Mouse (Mus musculus) olfactory bulb, adult 2 months (tissue): Measurements from ENCODE around the gene Ntrk3. TPM values are rescaled to one million over a fixed set of nuclear protein-coding genes. Genes with fewer than 3 reads are reported as not detected.

Experiments
- H3K27ac ChIP-seq: fragments of 200-500 bp; 2 replicates; pipeline ENCODE4 v1.5.1; 2012; ENCODE audit warnings: low read depth, low read length; ENCODE audit not compliant: insufficient read depth
- H3K4me1 ChIP-seq: fragments of 200-500 bp; 2 replicates; pipeline ENCODE4 v1.6.1; 2012; ENCODE audit warnings: low read length; ENCODE audit not compliant: control insufficient read depth, insufficient read depth
- H3K4me3 ChIP-seq: fragments of 200-500 bp; 2 replicates; pipeline ENCODE4 v1.5.1; 2012; ENCODE audit warnings: mild to moderate bottlenecking, low read depth, low read length, moderate library complexity; ENCODE audit not compliant: insufficient read depth
- CTCF ChIP-seq: fragments of 200-500 bp; IDR thresholded peaks from 2 replicates; pipeline ENCODE4 v1.5.1; 2012; ENCODE audit warnings: low read depth, mild to moderate bottlenecking, low read length, moderate library complexity; ENCODE audit not compliant: insufficient read depth
- POLR2A ChIP-seq: fragments of 200-500 bp; IDR thresholded peaks from 2 replicates; pipeline ENCODE4 v1.6.1; 2012; ENCODE audit warnings: mild to moderate bottlenecking, low read depth, low read length, moderate library complexity; ENCODE audit not compliant: insufficient read depth
- WGBS: fragments of 180-500 bp; shearing (Covaris S2); methylation state at CpG from one replicate; pipeline ENCODE4 v1.1.7; 2018; 5-methylcytosine and 5-hydroxymethylcytosine counted together
- polyA plus RNA-seq: library from polyadenylated mRNA; stranded (reverse); fragments of >200 nt; gene quantifications from 2 replicates; pipeline ENCODE4 v1.2.4, GENCODE M21; 2012; ENCODE audit warnings: low replicate concordance; ENCODE audit not compliant: missing spikeins, insufficient read depth, insufficient read length

The Ntrk3 gene
- polyA plus RNA-seq, 1 experiment, result 50.1 TPM

DNA sequence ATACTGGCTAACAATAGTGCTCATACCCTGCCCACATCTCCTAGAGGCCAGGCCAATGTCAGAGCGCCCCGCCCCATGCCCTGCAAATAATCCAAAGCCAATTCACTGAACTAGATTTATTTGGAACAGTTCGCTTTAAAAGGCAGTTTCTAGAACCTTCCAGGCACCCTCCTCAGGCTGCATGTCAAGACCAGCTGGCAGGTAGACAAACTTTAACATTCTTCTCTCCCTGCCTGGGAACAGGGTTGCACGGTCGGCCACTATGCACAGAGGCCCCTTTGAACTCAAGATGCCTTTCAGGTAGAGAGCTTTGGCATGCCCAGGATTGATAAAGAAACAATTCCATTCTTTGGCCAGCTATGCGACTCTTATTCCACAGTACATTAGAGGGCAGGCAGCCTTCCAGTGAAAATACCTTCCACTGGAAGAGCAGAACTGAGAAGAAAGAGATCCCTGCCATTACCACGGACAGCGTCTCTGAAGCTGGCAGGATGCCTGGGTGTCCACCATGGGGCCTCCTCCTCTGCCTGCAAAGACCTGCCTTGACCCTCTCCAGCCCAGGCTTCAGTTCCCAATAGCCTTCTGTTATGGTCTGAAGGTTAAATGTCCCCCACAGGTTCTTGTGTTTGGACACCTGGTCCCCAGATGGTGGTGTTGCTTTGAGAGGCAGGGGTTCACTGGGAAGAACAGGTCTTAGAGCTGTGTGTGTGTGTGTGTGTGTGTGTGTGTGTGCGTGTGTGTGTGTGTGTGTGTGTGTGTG, 298.3 kb downstream of the Ntrk3 start:
- WGBS, result 77% methylated on average over 9 of the region's 9 CpGs
- Histone ChIP-seq H3K27ac (no peak overlapping the region), H3K4me3 (no peak overlapping the region), H3K4me1 (peaks cover 5% of the 10 kb centered on the region; the same call in 1 of the 2 replicates)
- no peak for TF ChIP-seq CTCF
- TF ChIP-seq POLR2A, result no peak

DNA sequence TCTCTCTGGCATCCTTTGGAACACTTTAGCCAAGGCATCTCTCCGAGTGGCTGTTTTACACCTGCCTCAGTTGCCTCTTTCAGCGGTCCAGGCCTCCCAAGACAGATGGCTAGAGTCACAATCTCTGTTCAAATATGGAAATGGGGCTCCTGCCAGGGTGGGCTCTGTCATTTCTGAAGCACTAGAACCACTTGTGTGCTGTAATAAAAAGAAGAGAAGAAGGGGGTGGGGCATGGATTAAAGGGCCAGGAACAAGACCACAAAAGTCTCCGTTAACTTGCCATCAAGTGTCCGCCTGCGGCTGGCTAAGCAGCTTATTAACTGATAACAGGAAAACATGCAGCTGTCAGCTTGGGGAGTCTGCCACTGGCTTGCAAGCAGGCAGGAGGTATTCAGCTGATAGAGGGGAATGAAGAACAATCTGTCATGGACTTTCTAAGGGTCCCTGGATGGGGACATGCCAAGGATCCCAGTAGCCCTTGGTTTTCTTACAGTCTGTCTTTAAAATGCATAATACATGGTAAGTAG, 304.1 kb downstream of the Ntrk3 start:
- Histone ChIP-seq H3K4me1 (no peaks in the 10 kb centered on the region), H3K4me3 (no peak overlapping the region), H3K27ac (no peak overlapping the region)
- no peak for TF ChIP-seq CTCF
- TF ChIP-seq POLR2A, result no peak
- WGBS, result 67% methylated on average over 5 of the region's 5 CpGs

DNA sequence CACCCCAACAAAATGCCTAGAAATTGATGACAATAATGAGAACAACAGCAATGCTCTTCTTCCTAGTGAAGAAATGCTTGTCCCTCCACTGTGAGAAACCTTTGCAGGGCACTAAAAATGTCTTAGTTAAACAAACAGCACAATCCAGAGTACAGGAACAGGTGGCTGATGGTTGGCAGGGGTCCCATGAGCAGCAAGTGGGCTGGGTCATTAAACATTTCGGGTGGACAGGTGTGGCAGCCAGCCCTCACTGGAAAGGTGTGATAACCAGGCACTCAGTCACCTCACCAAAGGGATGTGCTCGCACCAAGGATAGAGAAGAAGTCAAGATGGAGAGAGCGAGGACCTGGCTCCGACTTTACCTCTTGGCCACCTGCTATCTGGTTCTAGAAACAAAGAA, 306.2 kb downstream of the Ntrk3 start:
- H3K4me3 ChIP-seq, result no peak overlapping the region
- H3K27ac ChIP-seq, result no peak overlapping the region
- no peaks in the 10 kb centered on the region for H3K4me1 ChIP-seq
- no peak for TF ChIP-seq POLR2A
- TF ChIP-seq CTCF, result no peak
- 95% methylated on average over 4 of the region's 4 CpGs for WGBS

DNA sequence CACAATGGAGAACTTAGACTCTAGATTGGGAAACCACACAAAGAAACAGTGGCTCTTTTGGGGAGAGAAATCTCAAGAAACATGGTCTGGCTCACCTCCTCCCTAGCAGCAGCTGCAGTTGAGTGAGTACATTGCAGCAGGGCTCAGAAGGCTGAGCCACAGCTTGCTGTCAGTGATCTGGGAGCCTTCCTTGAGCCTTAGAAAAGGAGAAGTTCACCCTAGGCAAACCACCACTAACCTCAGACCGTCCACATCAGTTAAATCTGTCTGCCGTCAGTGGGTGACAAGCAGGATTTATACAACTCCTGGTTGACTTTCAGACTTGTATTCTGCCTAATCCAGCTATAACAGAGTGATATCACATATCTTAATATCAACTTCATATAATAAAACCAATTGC, 325.6 kb downstream of the Ntrk3 start:
- TF ChIP-seq CTCF (no peak), POLR2A (no peak)
- 91% methylated on average over 2 of the region's 2 CpGs for WGBS
- Histone ChIP-seq H3K27ac (no peak overlapping the region), H3K4me1 (no peaks in the 10 kb centered on the region), H3K4me3 (no peak overlapping the region)

DNA sequence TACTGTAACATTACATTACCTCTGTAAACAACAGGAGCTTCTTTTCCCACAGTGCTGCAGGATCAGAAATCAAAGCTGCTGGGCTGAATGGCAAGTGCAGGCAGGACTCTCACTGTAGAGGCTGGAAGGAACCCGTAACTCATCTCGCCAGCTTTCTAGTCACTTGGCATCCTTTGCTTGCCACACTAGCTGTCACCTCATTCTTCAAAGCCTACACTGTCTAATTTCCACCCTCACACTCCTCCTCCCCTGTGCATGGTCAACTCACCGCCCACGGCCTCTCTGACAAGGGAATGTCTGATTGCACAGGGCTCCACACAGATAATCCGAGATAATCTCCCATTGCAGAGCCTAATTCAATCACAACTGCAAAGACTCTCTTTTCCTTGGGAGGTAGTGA, 327.8 kb downstream of the Ntrk3 start:
- H3K4me3 ChIP-seq, result no peak overlapping the region
- H3K27ac ChIP-seq, result no peak overlapping the region
- 69% methylated on average over 5 of the region's 5 CpGs for WGBS
- no peak for TF ChIP-seq POLR2A
- TF ChIP-seq CTCF, result no peak
- no peaks in the 10 kb centered on the region for H3K4me1 ChIP-seq

DNA sequence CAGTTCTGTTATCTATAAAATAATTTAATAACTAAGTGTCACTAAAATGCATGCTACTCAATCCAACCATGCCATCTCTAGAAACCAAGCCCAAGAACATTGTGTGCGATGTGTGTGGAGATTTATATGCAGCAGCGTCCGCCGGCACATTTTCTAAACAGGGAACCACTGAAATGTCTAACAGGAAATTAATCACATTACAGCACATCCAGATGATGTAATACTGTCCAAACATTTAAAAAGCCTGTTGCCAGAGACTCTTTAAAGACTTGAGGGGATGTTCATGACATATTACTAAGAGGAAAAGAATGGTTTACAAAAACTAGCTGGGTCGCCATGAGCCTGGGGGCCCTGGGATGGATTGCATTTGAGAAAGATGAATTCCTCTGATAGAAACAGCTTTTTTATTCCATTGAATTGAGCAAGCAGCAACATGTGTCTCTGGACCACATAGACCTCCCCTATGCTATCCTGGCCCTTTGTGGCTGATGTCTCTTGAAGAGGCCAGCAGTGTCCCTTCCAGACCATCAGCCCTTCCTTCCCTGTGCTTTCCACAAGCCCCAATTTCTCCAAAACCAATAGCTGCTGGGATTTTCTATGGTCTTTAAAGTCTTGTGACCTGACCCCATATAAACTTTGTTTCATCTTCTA, 331.0 kb downstream of the Ntrk3 start:
- H3K27ac ChIP-seq, result no peak overlapping the region
- WGBS, result 92% methylated on average over 5 of the region's 5 CpGs
- no peak overlapping the region for H3K4me3 ChIP-seq
- TF ChIP-seq CTCF, result no peak
- TF ChIP-seq POLR2A, result no peak
- H3K4me1 ChIP-seq, result peaks cover 3% of the 10 kb centered on the region; the same call in 1 of the 2 replicates

DNA sequence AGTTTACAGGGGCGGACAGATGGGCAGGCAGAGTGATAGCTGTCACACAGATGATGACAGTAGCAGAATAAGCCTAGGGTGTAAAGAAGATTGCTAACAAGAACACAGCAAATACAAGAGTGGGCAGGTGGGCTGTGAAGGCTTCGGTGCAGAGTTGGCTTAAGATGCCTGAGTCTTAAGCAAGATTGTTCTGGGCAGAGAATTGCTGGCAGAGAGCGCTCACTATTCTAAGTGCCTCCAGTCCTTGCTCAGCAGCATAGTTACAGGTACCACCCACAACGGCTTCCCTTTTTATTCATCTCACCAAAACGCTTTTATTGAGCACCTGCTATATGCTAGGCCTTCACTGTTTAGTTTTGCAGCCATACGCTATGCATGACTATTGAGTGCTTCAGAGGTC, 333.3 kb downstream of the Ntrk3 start:
- Histone ChIP-seq H3K27ac (no peak overlapping the region), H3K4me1 (peaks cover 3% of the 10 kb centered on the region; the same call in 1 of the 2 replicates), H3K4me3 (no peak overlapping the region)
- TF ChIP-seq POLR2A, result no peak
- no peak for TF ChIP-seq CTCF
- 96% methylated on average over 6 of the region's 6 CpGs for WGBS

DNA sequence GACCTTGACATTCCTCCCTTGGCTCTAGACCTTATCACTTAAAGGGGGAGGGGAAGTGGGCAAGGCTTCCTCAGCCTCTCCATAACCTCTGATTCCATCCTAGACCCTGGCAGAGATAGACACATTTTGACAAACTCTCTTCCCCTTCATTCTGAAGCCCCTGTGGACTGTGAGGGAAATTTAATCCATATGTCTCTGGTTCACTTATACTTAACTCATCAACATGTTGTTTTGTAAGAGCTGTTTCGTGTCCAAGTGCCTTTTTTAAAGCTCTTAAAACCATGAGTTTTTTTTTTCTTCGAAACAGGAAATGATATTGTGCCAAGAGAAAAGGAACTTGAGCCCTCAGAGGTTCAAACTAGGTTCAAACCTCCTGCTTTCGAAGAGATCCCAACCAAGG, 335.3 kb downstream of the Ntrk3 start:
- no peak for TF ChIP-seq POLR2A
- no peak for TF ChIP-seq CTCF
- H3K4me3 ChIP-seq, result no peak overlapping the region
- peaks cover 3% of the 10 kb centered on the region; the same call in 1 of the 2 replicates for H3K4me1 ChIP-seq
- WGBS, result 82% methylated on average over 3 of the region's 3 CpGs
- no peak overlapping the region for H3K27ac ChIP-seq

DNA sequence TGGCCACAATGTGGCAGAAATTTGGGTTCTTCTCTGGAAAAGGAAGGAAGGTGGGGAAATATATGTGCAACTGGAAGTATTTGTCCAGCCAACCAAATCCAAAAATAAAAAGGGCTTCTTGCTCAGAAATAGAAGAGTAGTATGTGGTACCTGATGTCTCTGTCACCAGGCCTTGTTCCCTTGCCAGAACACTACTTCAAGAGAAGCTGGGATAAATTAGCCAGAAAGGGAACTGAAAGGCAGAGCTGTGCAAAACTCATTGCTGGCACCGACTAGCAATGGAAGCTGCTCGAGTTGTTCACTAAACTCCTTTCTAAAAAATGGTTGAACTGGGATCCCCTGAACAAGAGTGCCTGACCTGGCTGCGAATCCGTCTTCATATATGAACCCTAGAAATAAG, 337.6 kb downstream of the Ntrk3 start:
- Histone ChIP-seq H3K4me3 (no peak overlapping the region), H3K4me1 (peaks cover 3% of the 10 kb centered on the region; the same call in 1 of the 2 replicates), H3K27ac (no peak overlapping the region)
- WGBS, result 89% methylated on average over 4 of the region's 4 CpGs
- TF ChIP-seq POLR2A (no peak), CTCF (no peak)
